Mouse (Mus musculus): ENCODE data around the gene Cd48. TPM values are rescaled to one million over a fixed set of nuclear protein-coding genes. Genes with fewer than 3 reads are reported as not detected.

Gene Cd48
- polyA plus RNA-seq (2012; rRNA removed): 46.1 and 50.3 TPM in 2 replicates

DNA sequence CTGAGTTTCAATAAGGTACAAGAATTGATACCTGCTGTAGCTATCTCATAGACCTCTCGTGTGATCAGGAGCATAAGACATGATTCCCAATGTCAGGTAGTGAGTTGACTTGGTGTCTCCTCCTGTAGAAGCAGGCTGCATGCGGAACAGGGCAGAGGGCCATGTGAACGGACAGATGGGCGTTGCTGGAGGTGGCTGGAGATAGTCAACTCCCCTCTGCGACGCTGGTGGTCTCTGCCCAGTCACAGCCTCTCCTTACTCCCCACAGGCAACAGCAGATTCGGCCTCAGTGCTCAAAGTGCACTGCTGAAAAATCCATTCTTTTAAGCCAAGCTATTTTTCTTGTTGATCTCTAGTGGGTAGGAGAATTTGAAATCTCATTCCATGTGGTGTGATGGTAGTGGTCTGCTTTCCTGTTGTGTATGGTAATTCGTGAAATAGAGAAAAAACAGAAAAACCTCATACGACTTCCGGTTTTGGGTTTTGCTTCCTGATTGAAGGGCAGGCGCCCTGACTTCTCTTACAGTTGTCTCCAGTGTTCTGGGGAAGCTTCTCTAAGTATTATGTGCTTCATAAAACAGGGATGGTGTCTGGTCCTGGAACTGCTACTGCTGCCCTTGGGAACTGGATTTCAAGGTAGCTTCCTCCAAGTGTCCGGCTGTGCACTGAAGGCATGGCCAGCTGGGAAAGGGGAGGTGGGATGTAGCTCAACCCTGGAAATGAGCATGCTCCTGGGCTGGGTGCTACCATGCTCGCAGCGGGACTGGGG is at the start of gene Cd48:
Gene Cd48 (plus strand): TSS at position 479 of the 769 bp plus-strand sequence.
- TF ChIP-seq CTCF (IDR thresholded peaks at IDR 0.05; ENCODE audit: extremely low read depth, insufficient read depth, insufficient read length, insufficient replicate concordance) (no peak), POLR2A (IDR thresholded peaks at IDR 0.05; ENCODE audit: low read depth, low read length) (peak; percentile 32)
- H3K36me3 ChIP-seq (ENCODE audit: control insufficient read depth, insufficient read depth, low read length): 0 out of 2 replicates have a peak, but pooled peaks cover 2% of the 10 kb centered on the region
- peak within 1 kb of the TSS; percentile 96 for H3K27ac ChIP-seq (ENCODE audit: insufficient read depth, low read length)
- H3K4me3 ChIP-seq (ENCODE audit: extremely low read depth, insufficient read depth, insufficient read length): peak within 1 kb of the TSS; percentile 99
- DNase-seq (ENCODE audit: low read depth in 1 of 2, low spot score in 2 of 2): peak in 1 of 2 experiments; percentile 19
- WGBS: 9% methylated on average over 14 of the region's 14 CpGs
- H3K4me1 ChIP-seq (ENCODE audit: control insufficient read depth, insufficient read depth, insufficient read length): peaks cover 24% of the 10 kb centered on the region
- H3K27me3 ChIP-seq (ENCODE audit: control insufficient read depth, insufficient read depth, low read length): no peaks in the 10 kb centered on the region

DNA sequence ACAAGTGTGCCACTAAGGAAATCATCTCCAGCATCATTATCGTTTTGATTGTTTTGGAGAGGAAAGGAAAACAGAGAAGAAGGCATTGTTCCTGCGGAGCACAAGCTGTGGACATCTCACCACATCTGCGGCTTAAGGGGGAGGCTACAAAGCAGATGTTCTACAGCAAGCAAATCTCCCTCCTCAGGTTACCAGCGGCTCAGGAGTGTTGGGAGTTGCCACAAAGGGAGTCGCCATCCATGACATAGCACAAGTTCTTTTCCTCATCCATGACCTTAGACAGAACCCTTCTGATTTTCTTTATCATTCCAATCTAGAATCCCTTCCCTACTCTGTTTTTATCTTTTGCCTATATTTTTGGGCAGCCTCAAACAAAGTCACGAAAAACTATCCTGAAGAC is 46.1 kb upstream of the Cd48 start:
- H3K36me3 ChIP-seq (ENCODE audit: control insufficient read depth, insufficient read depth, low read length): peaks cover 15% of the 10 kb centered on the region
- WGBS: 91% methylated on average over 6 of the region's 6 CpGs
- no peak for DNase-seq (ENCODE audit: low read depth in 1 of 2, low spot score in 2 of 2)
- H3K4me3 ChIP-seq (ENCODE audit: extremely low read depth, insufficient read depth, insufficient read length): no peak overlapping the region
- no peak overlapping the region for H3K27ac ChIP-seq (ENCODE audit: insufficient read depth, low read length)
- no peaks in the 10 kb centered on the region for H3K27me3 ChIP-seq (ENCODE audit: control insufficient read depth, insufficient read depth, low read length)
- TF ChIP-seq POLR2A (IDR thresholded peaks at IDR 0.05; ENCODE audit: low read depth, low read length) (no peak), CTCF (IDR thresholded peaks at IDR 0.05; ENCODE audit: extremely low read depth, insufficient read depth, insufficient read length, insufficient replicate concordance) (no peak)
- H3K4me1 ChIP-seq (ENCODE audit: control insufficient read depth, insufficient read depth, insufficient read length): peaks cover 4% of the 10 kb centered on the region; the same call in 1 of the 2 replicates

DNA sequence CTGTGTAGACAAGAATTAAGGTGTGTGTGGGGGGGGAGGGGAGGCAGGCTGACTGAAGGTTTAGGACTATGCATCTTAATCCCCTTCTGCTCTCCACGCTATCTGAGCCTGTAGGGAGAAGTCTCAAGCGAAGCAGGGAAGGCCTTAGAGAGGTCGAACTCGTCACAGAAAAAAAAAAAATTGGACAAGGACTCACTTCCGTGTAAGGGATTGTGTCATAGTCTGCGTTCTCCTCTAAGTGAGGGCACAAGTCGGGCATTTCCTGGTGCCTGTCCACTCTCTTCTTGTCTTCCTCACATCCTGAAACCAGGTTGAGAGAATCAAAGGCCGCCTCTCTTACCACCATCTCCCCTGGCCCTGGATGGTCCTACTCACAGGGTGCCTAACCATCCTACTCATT is 44.7 kb upstream of the Cd48 start:
- 88% methylated on average over 8 of the region's 8 CpGs for WGBS

DNA sequence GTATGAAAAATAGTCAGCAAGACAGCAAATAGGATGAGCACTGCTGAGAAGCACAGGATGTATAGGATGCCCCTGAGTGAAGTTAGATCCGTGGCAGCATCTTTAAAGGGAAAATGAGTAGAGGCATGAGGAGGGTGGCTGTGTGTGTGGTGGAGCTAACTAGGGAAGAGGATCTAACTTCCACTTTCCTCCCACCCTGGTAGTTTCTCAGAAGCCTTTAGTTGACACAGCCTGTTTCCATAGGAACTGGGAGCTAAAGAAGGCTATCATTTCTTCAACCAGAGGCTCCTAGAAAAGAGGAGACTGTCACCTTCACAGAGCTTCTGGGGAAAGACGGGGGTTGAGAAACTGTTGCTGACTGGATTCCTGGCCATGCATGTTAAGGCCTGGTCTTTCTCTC is 43.1 kb upstream of the Cd48 start:
- DNase-seq (ENCODE audit: low read depth in 1 of 2, low spot score in 2 of 2): no peak
- H3K4me1 ChIP-seq (ENCODE audit: control insufficient read depth, insufficient read depth, insufficient read length): peaks cover 4% of the 10 kb centered on the region; the same call in 1 of the 2 replicates
- H3K27me3 ChIP-seq (ENCODE audit: control insufficient read depth, insufficient read depth, low read length): no peaks in the 10 kb centered on the region
- H3K4me3 ChIP-seq (ENCODE audit: extremely low read depth, insufficient read depth, insufficient read length): no peak overlapping the region
- 77% methylated on average over 2 of the region's 2 CpGs for WGBS
- H3K27ac ChIP-seq (ENCODE audit: insufficient read depth, low read length): no peak overlapping the region
- H3K36me3 ChIP-seq (ENCODE audit: control insufficient read depth, insufficient read depth, low read length): peaks cover 17% of the 10 kb centered on the region
- no peak for TF ChIP-seq POLR2A (IDR thresholded peaks at IDR 0.05; ENCODE audit: low read depth, low read length)

More for the DNA sequence above, 44.7 kb upstream of the Cd48 start:
- H3K27me3 ChIP-seq (ENCODE audit: control insufficient read depth, insufficient read depth, low read length): no peaks in the 10 kb centered on the region
- no peak for DNase-seq (ENCODE audit: low read depth in 1 of 2, low spot score in 2 of 2)
- no peak overlapping the region for H3K4me3 ChIP-seq (ENCODE audit: extremely low read depth, insufficient read depth, insufficient read length)
- TF ChIP-seq POLR2A (IDR thresholded peaks at IDR 0.05; ENCODE audit: low read depth, low read length) (no peak), CTCF (IDR thresholded peaks at IDR 0.05; ENCODE audit: extremely low read depth, insufficient read depth, insufficient read length, insufficient replicate concordance) (no peak)
- H3K4me1 ChIP-seq (ENCODE audit: control insufficient read depth, insufficient read depth, insufficient read length): no peaks in the 10 kb centered on the region; the same call in 1 of the 2 replicates
- H3K36me3 ChIP-seq (ENCODE audit: control insufficient read depth, insufficient read depth, low read length): peaks cover 17% of the 10 kb centered on the region
- H3K27ac ChIP-seq (ENCODE audit: insufficient read depth, low read length): no peak overlapping the region

GRCm38 (mm10) chr1:171640796-171641195 is 41.0 kb upstream of the Cd48 start:
- peaks cover 18% of the 10 kb centered on the region; the same call in 1 of the 2 replicates for H3K4me1 ChIP-seq (ENCODE audit: control insufficient read depth, insufficient read depth, insufficient read length)
- peaks cover 12% of the 10 kb centered on the region for H3K36me3 ChIP-seq (ENCODE audit: control insufficient read depth, insufficient read depth, low read length)
- no peaks in the 10 kb centered on the region for H3K27me3 ChIP-seq (ENCODE audit: control insufficient read depth, insufficient read depth, low read length)
- no peak overlapping the region for H3K27ac ChIP-seq (ENCODE audit: insufficient read depth, low read length)
- H3K4me3 ChIP-seq (ENCODE audit: extremely low read depth, insufficient read depth, insufficient read length): no peak overlapping the region
- DNase-seq (ENCODE audit: low read depth in 1 of 2, low spot score in 2 of 2): no peak
- WGBS: 90% methylated on average over 6 of the region's 6 CpGs
- TF ChIP-seq POLR2A (IDR thresholded peaks at IDR 0.05; ENCODE audit: low read depth, low read length): no peak
- TF ChIP-seq CTCF (IDR thresholded peaks at IDR 0.05; ENCODE audit: extremely low read depth, insufficient read depth, insufficient read length, insufficient replicate concordance): no peak

DNA sequence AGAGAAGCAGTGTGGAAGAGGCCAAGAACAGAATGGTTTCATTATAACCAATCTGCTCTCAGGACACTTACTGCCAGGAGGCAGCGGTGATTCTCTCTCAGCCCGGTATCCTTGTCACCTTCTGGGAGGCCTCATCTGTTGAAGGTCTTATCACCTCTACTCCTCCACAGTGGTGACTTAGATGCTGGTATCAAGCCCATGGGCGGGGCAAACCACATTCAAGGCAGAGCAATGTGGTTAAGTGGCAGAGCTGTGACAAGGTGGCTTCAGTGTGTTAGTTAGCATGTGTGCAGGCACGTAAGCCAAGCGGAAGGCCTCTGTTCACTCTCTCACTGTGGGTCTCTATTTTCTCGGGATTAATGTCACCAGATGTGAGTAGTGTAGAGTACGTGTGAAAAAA is 38.2 kb upstream of the Cd48 start:
- DNase-seq (ENCODE audit: low read depth in 1 of 2, low spot score in 2 of 2): peak; percentile 41 to 54
- H3K4me1 ChIP-seq (ENCODE audit: control insufficient read depth, insufficient read depth, insufficient read length): peaks cover 25% of the 10 kb centered on the region; the same call in 1 of the 2 replicates
- TF ChIP-seq POLR2A (IDR thresholded peaks at IDR 0.05; ENCODE audit: low read depth, low read length): no peak
- TF ChIP-seq CTCF (IDR thresholded peaks at IDR 0.05; ENCODE audit: extremely low read depth, insufficient read depth, insufficient read length, insufficient replicate concordance): no peak

GRCm38 (mm10) chr1:171646429-171646940 is 35.3 kb upstream of the Cd48 start:
- Histone ChIP-seq H3K4me3 (ENCODE audit: extremely low read depth, insufficient read depth, insufficient read length) (peak overlapping the region; percentile 45), H3K27ac (ENCODE audit: insufficient read depth, low read length) (peak overlapping the region; percentile 87), H3K36me3 (ENCODE audit: control insufficient read depth, insufficient read depth, low read length) (no peaks in the 10 kb centered on the region), H3K4me1 (ENCODE audit: control insufficient read depth, insufficient read depth, insufficient read length) (peaks cover 27% of the 10 kb centered on the region; the same call in 1 of the 2 replicates), H3K27me3 (ENCODE audit: control insufficient read depth, insufficient read depth, low read length) (no peaks in the 10 kb centered on the region)
- 25% methylated on average over 5 of the region's 5 CpGs for WGBS
- TF ChIP-seq CTCF (IDR thresholded peaks at IDR 0.05; ENCODE audit: extremely low read depth, insufficient read depth, insufficient read length, insufficient replicate concordance) (no peak), POLR2A (IDR thresholded peaks at IDR 0.05; ENCODE audit: low read depth, low read length) (no peak)
- peak in 1 of 2 experiments; percentile 15 for DNase-seq (ENCODE audit: low read depth in 1 of 2, low spot score in 2 of 2)

More for the DNA sequence above, 38.2 kb upstream of the Cd48 start:
- H3K27me3 ChIP-seq (ENCODE audit: control insufficient read depth, insufficient read depth, low read length): no peaks in the 10 kb centered on the region
- 56% methylated on average over 7 of the region's 7 CpGs for WGBS
- no peak overlapping the region for H3K4me3 ChIP-seq (ENCODE audit: extremely low read depth, insufficient read depth, insufficient read length)
- peaks cover 10% of the 10 kb centered on the region for H3K36me3 ChIP-seq (ENCODE audit: control insufficient read depth, insufficient read depth, low read length)
- peak overlapping the region; percentile 6; the same call in 1 of the 2 replicates for H3K27ac ChIP-seq (ENCODE audit: insufficient read depth, low read length)

Measured in spleen, adult 2 months (tissue).